Mouse (Mus musculus) intestine, embryonic 16.5 days (tissue): ENCODE data around the gene Tnfrsf14. TPM values are rescaled to one million over a fixed set of nuclear protein-coding genes. Genes with fewer than 3 reads are reported as not detected.

Experiments used
- ATAC-seq: fragments of 200-750 bp; cut with Nextera tagmentation; 2 replicates; pipeline ENCODE4 v1.8.0; 2017; ENCODE audit warnings: moderate TSS enrichment, moderate library complexity
- H3K27ac ChIP-seq: fragments of 300-500 bp; sonication (generic); 2 replicates; pipeline ENCODE4 v1.5.1; 2014; ENCODE audit warnings: mild to moderate bottlenecking, low read length
- H3K27me3 ChIP-seq: fragments of 300-500 bp; sonication (generic); replicated peaks from 2 replicates; pipeline ENCODE4 v1.6.1; 2014; ENCODE audit warnings: low read length, control low read depth, mixed read lengths; ENCODE audit not compliant: control insufficient read depth, insufficient read depth
- H3K36me3 ChIP-seq: fragments of 300-500 bp; sonication (generic); 2 replicates; pipeline ENCODE4 v1.6.1; 2014; ENCODE audit warnings: low read length, control low read depth; ENCODE audit not compliant: control insufficient read depth, insufficient read depth
- H3K4me1 ChIP-seq: fragments of 300-500 bp; sonication (generic); 2 replicates; pipeline ENCODE4 v1.6.1; 2014; ENCODE audit warnings: low read length, control low read depth, mixed read lengths; ENCODE audit not compliant: control insufficient read depth, insufficient read depth
- H3K4me2 ChIP-seq: fragments of 300-500 bp; sonication (generic); 2 replicates; pipeline ENCODE4 v1.6.1; 2014; ENCODE audit warnings: low read depth, low read length, control low read depth
- H3K4me3 ChIP-seq: fragments of 300-500 bp; sonication (generic); 2 replicates; pipeline ENCODE4 v1.5.1; 2014; ENCODE audit warnings: mild to moderate bottlenecking, low read length
- H3K9ac ChIP-seq: fragments of 300-500 bp; sonication (generic); 2 replicates; pipeline ENCODE4 v1.6.1; 2014; ENCODE audit warnings: low read depth, low read length
- H3K9me3 ChIP-seq: fragments of 300-500 bp; sonication (generic); 2 replicates; pipeline ENCODE4 v1.6.1; 2016; ENCODE audit warnings: low read length, control low read depth; ENCODE audit not compliant: control insufficient read depth
- WGBS: fragments of 180-500 bp; shearing (Covaris S2); extraction: QIAGEN DNeasy Blood & Tissue Kit; methylation state at CpG from one replicate; pipeline ENCODE4 v1.1.7; 2014; 5-methylcytosine and 5-hydroxymethylcytosine counted together
- polyA plus RNA-seq: library from polyadenylated mRNA; unstranded; fragments of >200 nt; fragmentation: Nextera tagmentation; extraction: Ambion mirVana; gene quantifications from 2 replicates; pipeline ENCODE4 v1.2.1, GENCODE M21; 2015

The Tnfrsf14 gene
- polyA plus RNA-seq = 2.3 and 3.5 TPM in 2 replicates

GRCm38 (mm10) chr4:154928395-154929087, at the start of gene Tnfrsf14:
Gene Tnfrsf14 (minus strand): TSS chr4:154928563.
- WGBS = 33% methylated on average over 12 of the region's 12 CpGs
- Histone ChIP-seq H3K27ac (peak within 1 kb of the TSS; percentile 83), H3K4me3 (peak within 1 kb of the TSS; percentile 50), H3K4me1 (peaks cover 26% of the 10 kb centered on the region), H3K27me3 (no peaks in the 10 kb centered on the region), H3K9me3 (no peaks in the 10 kb centered on the region), H3K9ac (peak within 1 kb of the TSS; percentile 61), H3K36me3 (peaks cover 3% of the 10 kb centered on the region; the same call in 1 of the 2 replicates), H3K4me2 (peak within 1 kb of the TSS; percentile 71)
- ATAC-seq = peak; percentile 64

GRCm38 (mm10) chr4:154974163-154974611, 45.8 kb upstream of the Tnfrsf14 start:
- WGBS = 88% methylated on average over 11 of the region's 11 CpGs
- H3K4me2 ChIP-seq = no peak overlapping the region
- peaks cover 53% of the 10 kb centered on the region for H3K36me3 ChIP-seq
- H3K4me3 ChIP-seq = no peak overlapping the region
- no peak for ATAC-seq
- H3K9ac ChIP-seq = no peak overlapping the region
- H3K27ac ChIP-seq = no peak overlapping the region
- H3K27me3 ChIP-seq = no peaks in the 10 kb centered on the region
- no peaks in the 10 kb centered on the region for H3K9me3 ChIP-seq
- no peaks in the 10 kb centered on the region for H3K4me1 ChIP-seq

DNA sequence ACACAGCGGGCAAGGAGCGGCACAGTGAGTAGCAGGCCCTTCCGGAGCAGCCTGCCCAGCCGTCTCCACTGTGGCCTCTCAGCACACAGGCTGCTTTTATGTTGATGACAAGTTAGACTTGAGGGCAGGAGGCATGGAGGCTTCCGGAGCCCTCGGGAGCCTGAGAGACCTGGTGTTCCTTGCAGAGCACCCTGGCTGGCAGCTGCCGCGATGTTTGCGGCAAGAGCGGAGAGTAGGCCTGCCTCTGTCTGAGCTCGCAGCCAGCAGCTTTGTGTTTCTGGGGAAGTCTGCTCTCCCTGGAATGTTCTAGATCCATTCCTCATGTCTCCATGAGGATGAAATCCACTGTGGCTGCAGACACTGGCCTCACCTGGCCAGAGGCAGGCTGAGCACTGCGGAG, 44.2 kb upstream of the Tnfrsf14 start:
- no peaks in the 10 kb centered on the region for H3K9me3 ChIP-seq
- H3K4me2 ChIP-seq = no peak overlapping the region
- no peak for ATAC-seq
- H3K9ac ChIP-seq = no peak overlapping the region
- H3K4me1 ChIP-seq = no peaks in the 10 kb centered on the region
- no peaks in the 10 kb centered on the region for H3K27me3 ChIP-seq
- peaks cover 55% of the 10 kb centered on the region for H3K36me3 ChIP-seq
- H3K4me3 ChIP-seq = no peak overlapping the region
- WGBS = 96% methylated on average over 12 of the region's 12 CpGs
- no peak overlapping the region for H3K27ac ChIP-seq

DNA sequence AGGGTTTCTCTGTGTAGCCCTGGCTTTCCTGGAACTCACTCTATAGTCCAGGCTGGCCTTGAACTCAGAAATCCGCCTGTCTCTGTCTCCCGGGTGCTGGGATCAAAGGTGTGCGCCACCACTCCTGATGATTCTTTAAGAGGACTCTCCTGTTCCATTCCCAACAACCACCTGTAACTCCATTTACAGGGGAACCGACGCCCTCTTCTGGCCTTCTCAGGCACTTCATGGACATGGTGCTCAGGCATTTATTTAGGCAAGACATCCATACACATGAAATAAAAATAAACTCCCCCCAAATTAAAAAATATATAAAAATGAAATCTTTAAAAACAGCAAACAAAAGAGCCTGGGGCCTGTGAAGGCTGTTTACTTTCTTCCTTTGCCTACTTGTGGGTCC, 38.8 kb upstream of the Tnfrsf14 start:
- peaks cover 22% of the 10 kb centered on the region for H3K4me1 ChIP-seq
- ATAC-seq = no peak
- 69% methylated on average over 5 of the region's 5 CpGs for WGBS
- H3K4me2 ChIP-seq = no peak overlapping the region
- H3K27ac ChIP-seq = no peak overlapping the region
- H3K9me3 ChIP-seq = no peaks in the 10 kb centered on the region
- H3K27me3 ChIP-seq = peaks cover 12% of the 10 kb centered on the region
- H3K4me3 ChIP-seq = no peak overlapping the region
- peaks cover 29% of the 10 kb centered on the region for H3K36me3 ChIP-seq
- H3K9ac ChIP-seq = no peak overlapping the region

DNA sequence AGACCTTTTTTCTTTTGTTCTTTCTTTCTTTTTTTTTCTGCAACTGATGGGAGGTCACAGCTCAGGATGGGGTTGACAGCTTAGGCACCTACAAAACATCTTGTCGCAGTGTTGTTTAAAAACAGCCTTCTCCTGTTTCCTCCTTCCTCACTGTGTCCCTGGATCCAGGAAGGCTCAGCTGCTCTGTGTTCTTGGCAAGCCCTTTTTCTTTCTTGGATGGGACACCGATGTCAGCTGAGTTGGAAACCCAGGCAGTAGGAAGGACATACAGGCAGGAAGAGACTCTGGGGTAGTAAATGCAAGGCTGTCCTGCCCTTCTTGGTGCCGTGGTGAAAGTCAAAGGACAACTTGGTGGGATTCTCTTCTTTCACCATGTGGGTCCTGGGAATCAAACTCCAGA, 37.5 kb upstream of the Tnfrsf14 start:
- WGBS = 67% methylated on average over 3 of the region's 3 CpGs
- Histone ChIP-seq H3K9me3 (no peaks in the 10 kb centered on the region), H3K4me2 (no peak overlapping the region)

GRCm38 (mm10) chr4:154964581-154965235, 36.3 kb upstream of the Tnfrsf14 start:
- no peak; the same call in 1 of the 2 replicates for ATAC-seq
- under 1% methylated on average over 34 of the region's 36 CpGs for WGBS
- H3K36me3 ChIP-seq = peaks cover 7% of the 10 kb centered on the region
- H3K9me3 ChIP-seq = no peaks in the 10 kb centered on the region
- H3K4me1 ChIP-seq = peaks cover 40% of the 10 kb centered on the region
- H3K4me2 ChIP-seq = peak overlapping the region; percentile 50
- H3K27ac ChIP-seq = peak overlapping the region; percentile 86
- H3K4me3 ChIP-seq = peak overlapping the region; percentile 75
- peak overlapping the region; percentile 86 for H3K9ac ChIP-seq
- peaks cover 36% of the 10 kb centered on the region for H3K27me3 ChIP-seq

More for the DNA sequence above, 37.5 kb upstream of the Tnfrsf14 start:
- peaks cover 17% of the 10 kb centered on the region for H3K36me3 ChIP-seq
- no peak for ATAC-seq
- peaks cover 34% of the 10 kb centered on the region for H3K4me1 ChIP-seq
- H3K4me3 ChIP-seq = no peak overlapping the region
- H3K9ac ChIP-seq = no peak overlapping the region
- peaks cover 25% of the 10 kb centered on the region for H3K27me3 ChIP-seq
- no peak overlapping the region for H3K27ac ChIP-seq

DNA sequence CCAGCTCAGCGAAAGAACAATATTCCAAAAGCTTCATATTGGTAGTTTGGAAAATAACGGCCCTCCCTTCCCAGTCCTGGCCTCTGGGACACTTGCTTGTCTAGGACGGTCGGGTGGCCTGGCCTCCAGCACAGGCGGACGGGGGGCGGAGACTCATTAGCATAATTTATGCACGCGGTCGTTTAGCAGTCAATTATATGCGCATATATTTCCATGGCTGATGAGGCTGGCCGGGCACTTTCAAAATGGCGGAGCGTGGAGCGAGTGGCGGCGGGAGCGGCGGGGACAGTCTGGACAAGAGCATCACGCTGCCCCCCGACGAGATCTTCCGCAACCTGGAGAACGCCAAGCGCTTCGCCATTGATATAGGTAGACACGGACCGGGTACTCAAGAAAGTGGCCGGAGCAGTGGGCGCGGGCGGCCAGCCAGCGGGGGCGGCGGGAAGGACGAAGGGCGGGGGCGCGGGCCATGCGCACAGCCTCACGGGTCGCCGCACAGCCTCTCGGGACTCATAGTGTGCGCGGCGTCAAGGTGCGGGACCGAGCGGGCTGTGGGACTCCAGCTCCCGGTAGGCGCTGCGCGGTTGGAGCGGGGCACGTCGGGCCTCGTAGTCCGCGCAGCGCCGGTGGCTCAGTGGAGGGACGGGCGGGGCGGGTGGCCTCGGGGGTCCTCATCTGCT, 35.7 kb upstream of the Tnfrsf14 start, which contains the start of gene Pank4:
TSS of gene Pank4 (plus strand) at position 223 of the 680 bp plus-strand sequence.
- peak; percentile 98 for ATAC-seq
- no peaks in the 10 kb centered on the region for H3K9me3 ChIP-seq
- peak within 1 kb of the TSS; percentile 75 for H3K4me3 ChIP-seq
- WGBS = under 1% methylated on average over 65 of the region's 66 CpGs
- H3K9ac ChIP-seq = peak within 1 kb of the TSS; percentile 86
- peak within 1 kb of the TSS; percentile 86 for H3K27ac ChIP-seq
- peaks cover under 1% of the 10 kb centered on the region for H3K36me3 ChIP-seq
- peaks cover 40% of the 10 kb centered on the region for H3K4me1 ChIP-seq
- peak within 1 kb of the TSS; percentile 63 for H3K4me2 ChIP-seq
- H3K27me3 ChIP-seq = peaks cover 43% of the 10 kb centered on the region

GRCm38 (mm10) chr4:154963190-154963836, 35.0 kb upstream of the Tnfrsf14 start:
- 29% methylated on average over 11 of the region's 11 CpGs for WGBS
- Histone ChIP-seq H3K9me3 (no peaks in the 10 kb centered on the region), H3K27me3 (peaks cover 50% of the 10 kb centered on the region), H3K9ac (peak overlapping the region; percentile 86), H3K4me2 (peak overlapping the region; percentile 63), H3K36me3 (no peaks in the 10 kb centered on the region), H3K4me1 (peaks cover 43% of the 10 kb centered on the region), H3K4me3 (peak overlapping the region; percentile 75), H3K27ac (no peak overlapping the region)
- no peak for ATAC-seq

- H3K4me2 ChIP-seq = no peak overlapping the region
- H3K36me3 ChIP-seq = no peaks in the 10 kb centered on the region
- peaks cover 48% of the 10 kb centered on the region for H3K4me1 ChIP-seq
Observed at GRCm38 (mm10) chr4:154962683-154963082, 34.3 kb upstream of the Tnfrsf14 start.

More at GRCm38 (mm10) chr4:154962683-154963082, 34.3 kb upstream of the Tnfrsf14 start:
- no peaks in the 10 kb centered on the region for H3K9me3 ChIP-seq
- H3K4me3 ChIP-seq = no peak overlapping the region
- H3K27ac ChIP-seq = no peak overlapping the region
- H3K9ac ChIP-seq = no peak overlapping the region
- WGBS = 80% methylated on average over 7 of the region's 7 CpGs
- ATAC-seq = no peak
- H3K27me3 ChIP-seq = peaks cover 56% of the 10 kb centered on the region
